Mouse (Mus musculus): ENCODE measurements around the gene Irgq.

DNA sequence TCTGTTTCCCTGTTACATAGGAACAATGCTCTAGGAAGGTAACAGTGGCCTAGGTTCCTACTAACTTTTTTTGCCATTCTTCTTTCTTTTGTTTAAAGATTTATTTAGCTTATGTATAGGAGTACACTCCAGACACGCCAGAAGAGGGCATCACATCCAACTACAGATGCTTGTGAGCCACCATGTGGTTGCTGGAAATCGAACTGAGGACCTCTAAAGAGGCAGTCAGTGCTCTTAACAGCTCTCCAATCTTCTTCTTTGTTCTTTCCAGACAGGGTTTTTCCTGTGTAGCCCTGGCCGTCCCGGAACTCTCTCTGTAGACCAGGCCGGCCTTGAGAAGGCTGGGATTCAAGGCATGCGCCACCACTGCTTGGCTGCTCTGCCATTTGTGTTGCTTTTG, 5.5 kb upstream of the Irgq start:
- peak; percentile 1; the same call in 1 of the 2 replicates for TF ChIP-seq CTCF (IDR thresholded peaks at IDR 0.05; ENCODE audit: control insufficient read depth, insufficient read depth, low read length)
- TF ChIP-seq POLR2A (IDR thresholded peaks at IDR 0.05; ENCODE audit: borderline replicate concordance, control insufficient read depth, low read depth, low read length), result no peak
